Mouse (Mus musculus) intestine, embryonic 16.5 days (tissue): ENCODE results near the gene Tmem26. TPM values are rescaled to one million over a fixed set of nuclear protein-coding genes. Genes with fewer than 3 reads are reported as not detected.
A peak's percentile ranks its signal among the peaks of the same experiment; 100 is the strongest.

ENCODE experiments used
- ATAC-seq: fragments of 200-750 bp; cut with Nextera tagmentation; 2 replicates; pipeline ENCODE4 v1.8.0; 2017; ENCODE audit warnings: moderate TSS enrichment, moderate library complexity
- H3K27ac ChIP-seq: fragments of 300-500 bp; sonication (generic); 2 replicates; pipeline ENCODE4 v1.5.1; 2014; ENCODE audit warnings: mild to moderate bottlenecking, low read length
- H3K27me3 ChIP-seq: fragments of 300-500 bp; sonication (generic); replicated peaks from 2 replicates; pipeline ENCODE4 v1.6.1; 2014; ENCODE audit warnings: low read length, control low read depth, mixed read lengths; ENCODE audit not compliant: control insufficient read depth, insufficient read depth
- H3K36me3 ChIP-seq: fragments of 300-500 bp; sonication (generic); 2 replicates; pipeline ENCODE4 v1.6.1; 2014; ENCODE audit warnings: low read length, control low read depth; ENCODE audit not compliant: control insufficient read depth, insufficient read depth
- H3K4me1 ChIP-seq: fragments of 300-500 bp; sonication (generic); 2 replicates; pipeline ENCODE4 v1.6.1; 2014; ENCODE audit warnings: low read length, control low read depth, mixed read lengths; ENCODE audit not compliant: control insufficient read depth, insufficient read depth
- H3K4me2 ChIP-seq: fragments of 300-500 bp; sonication (generic); 2 replicates; pipeline ENCODE4 v1.6.1; 2014; ENCODE audit warnings: low read depth, low read length, control low read depth
- H3K4me3 ChIP-seq: fragments of 300-500 bp; sonication (generic); 2 replicates; pipeline ENCODE4 v1.5.1; 2014; ENCODE audit warnings: mild to moderate bottlenecking, low read length
- H3K9ac ChIP-seq: fragments of 300-500 bp; sonication (generic); 2 replicates; pipeline ENCODE4 v1.6.1; 2014; ENCODE audit warnings: low read depth, low read length
- H3K9me3 ChIP-seq: fragments of 300-500 bp; sonication (generic); 2 replicates; pipeline ENCODE4 v1.6.1; 2016; ENCODE audit warnings: low read length, control low read depth; ENCODE audit not compliant: control insufficient read depth
- WGBS: fragments of 180-500 bp; shearing (Covaris S2); extraction: QIAGEN DNeasy Blood & Tissue Kit; methylation state at CpG from one replicate; pipeline ENCODE4 v1.1.7; 2014; 5-methylcytosine and 5-hydroxymethylcytosine counted together
- polyA plus RNA-seq: library from polyadenylated mRNA; unstranded; fragments of >200 nt; fragmentation: Nextera tagmentation; extraction: Ambion mirVana; gene quantifications from 2 replicates; pipeline ENCODE4 v1.2.1, GENCODE M21; 2015

Gene Tmem26
- 7.6 and 8.1 TPM in 2 replicates for polyA plus RNA-seq

DNA sequence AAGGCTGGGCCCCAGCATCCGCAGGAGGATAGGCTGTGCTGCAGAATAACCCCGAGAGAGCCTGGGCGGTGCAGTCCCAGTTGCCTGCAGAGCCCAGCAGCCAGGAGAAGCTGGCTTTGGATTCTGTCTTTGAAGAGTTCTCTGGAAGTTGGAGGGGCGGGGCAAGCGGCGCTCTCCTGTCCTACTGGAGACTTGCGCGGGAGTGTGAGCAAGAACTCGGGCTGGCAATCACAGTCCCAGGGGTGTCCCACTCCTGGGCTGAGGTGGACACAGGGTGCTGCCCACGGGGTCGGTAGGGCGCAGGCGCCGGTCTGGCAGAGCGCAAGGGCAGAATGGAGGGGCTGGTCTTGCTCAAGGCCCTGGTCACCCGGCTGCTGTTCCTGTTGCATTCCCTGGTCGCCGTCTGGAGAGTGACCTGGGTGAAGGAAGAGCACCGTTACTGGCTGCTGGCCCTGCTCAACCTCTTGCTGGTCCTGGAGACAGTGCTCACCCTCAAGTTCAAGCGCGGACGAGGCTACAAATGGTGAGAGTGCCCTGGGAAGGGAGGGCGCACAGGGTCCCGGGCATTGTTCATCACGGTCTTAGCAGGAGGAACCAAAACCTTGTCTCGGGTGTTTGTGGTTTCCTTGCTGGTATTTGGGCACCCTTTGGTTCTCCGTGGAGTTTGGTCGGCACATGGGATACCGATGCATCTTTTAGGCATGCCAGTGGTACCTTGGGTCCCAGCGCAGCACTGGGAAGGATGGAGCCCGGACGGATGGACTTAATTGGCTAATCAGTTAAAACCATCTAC is at the start of gene Tmem26:
Gene Tmem26 (plus strand): TSS at position 79 of the 793 bp plus-strand sequence.
- peak within 1 kb of the TSS; percentile 93 for H3K4me2 ChIP-seq

DNA sequence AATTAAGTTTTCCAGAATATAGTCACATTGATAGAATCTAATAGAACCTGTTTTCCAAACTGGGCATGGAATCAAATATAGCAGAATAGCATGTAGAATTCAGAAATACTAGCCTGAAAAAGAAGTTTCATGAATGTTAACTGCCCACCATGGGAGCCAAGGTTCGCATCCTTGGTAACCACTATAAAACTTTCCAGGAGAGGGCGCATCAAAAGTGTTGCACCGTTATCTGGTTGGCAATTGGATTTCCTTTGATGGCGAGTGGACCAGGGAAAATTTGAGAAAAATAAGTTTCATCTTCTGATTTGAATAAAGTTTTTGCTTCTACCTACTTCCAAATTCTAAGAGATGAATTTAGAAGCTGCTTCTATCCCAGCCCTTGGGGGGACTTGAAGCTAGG is 44.8 kb upstream of the Tmem26 start:
- Histone ChIP-seq H3K27me3 (no peaks in the 10 kb centered on the region), H3K27ac (no peak overlapping the region), H3K9me3 (no peaks in the 10 kb centered on the region), H3K4me2 (no peak overlapping the region), H3K4me3 (no peak overlapping the region), H3K9ac (no peak overlapping the region), H3K36me3 (no peaks in the 10 kb centered on the region), H3K4me1 (no peaks in the 10 kb centered on the region)
- no peak for ATAC-seq
- 71% methylated on average over 4 of the region's 4 CpGs for WGBS

More for the DNA sequence above, at the start of gene Tmem26:
- Histone ChIP-seq H3K27ac (no peak within 1 kb of the TSS), H3K4me3 (peak within 1 kb of the TSS; percentile 61), H3K9ac (peak within 1 kb of the TSS; percentile 75), H3K4me1 (peaks cover 8% of the 10 kb centered on the region; the same call in 1 of the 2 replicates), H3K9me3 (no peaks in the 10 kb centered on the region), H3K27me3 (no peaks in the 10 kb centered on the region), H3K36me3 (no peaks in the 10 kb centered on the region)
- peak; percentile 81 for ATAC-seq
- WGBS, result 2% methylated on average over 32 of the region's 32 CpGs

DNA sequence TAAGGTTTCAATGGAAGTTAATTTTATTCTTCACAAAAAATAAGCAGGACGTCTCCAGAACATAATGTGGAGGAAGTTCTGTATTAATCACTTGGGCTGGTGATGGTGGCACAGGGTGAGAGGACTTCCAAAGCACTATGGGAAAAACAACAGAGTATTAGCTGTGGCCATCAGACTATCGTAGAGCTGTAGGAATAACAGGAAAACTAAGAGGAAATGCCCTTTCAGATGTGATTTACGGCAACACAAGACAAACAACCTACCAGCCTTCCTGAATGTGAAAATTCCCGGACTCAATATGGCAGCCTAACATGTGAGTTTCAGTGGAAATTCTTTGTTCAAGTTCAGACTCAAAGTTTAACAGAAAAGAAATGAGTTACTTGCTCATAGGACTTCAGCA is 42.2 kb upstream of the Tmem26 start:
- Histone ChIP-seq H3K9ac (no peak overlapping the region), H3K4me2 (no peak overlapping the region), H3K4me1 (no peaks in the 10 kb centered on the region), H3K27ac (no peak overlapping the region), H3K4me3 (no peak overlapping the region), H3K36me3 (no peaks in the 10 kb centered on the region), H3K9me3 (no peaks in the 10 kb centered on the region), H3K27me3 (no peaks in the 10 kb centered on the region)
- ATAC-seq, result no peak
- WGBS, result 67% methylated on average over 4 of the region's 4 CpGs

DNA sequence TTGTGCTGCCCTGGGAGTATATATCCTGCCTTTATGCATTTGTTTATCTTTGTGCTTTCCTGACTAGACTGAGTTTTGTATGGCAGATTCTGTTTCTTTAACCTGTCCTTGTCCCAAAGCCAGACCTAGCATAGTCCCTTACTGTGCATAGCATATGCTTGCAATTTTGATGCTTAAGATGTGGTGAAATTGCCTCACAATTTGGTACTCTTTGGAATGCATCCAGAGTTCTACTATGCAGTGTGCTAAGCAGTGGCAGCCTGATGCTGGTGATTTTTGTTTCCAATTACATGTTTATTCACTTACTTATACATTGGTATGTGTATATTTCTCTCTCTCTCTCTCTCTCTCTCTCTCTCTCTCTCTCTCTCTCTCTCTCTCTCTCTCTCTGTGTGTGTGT is 37.9 kb upstream of the Tmem26 start:
- no peaks in the 10 kb centered on the region for H3K4me1 ChIP-seq

DNA sequence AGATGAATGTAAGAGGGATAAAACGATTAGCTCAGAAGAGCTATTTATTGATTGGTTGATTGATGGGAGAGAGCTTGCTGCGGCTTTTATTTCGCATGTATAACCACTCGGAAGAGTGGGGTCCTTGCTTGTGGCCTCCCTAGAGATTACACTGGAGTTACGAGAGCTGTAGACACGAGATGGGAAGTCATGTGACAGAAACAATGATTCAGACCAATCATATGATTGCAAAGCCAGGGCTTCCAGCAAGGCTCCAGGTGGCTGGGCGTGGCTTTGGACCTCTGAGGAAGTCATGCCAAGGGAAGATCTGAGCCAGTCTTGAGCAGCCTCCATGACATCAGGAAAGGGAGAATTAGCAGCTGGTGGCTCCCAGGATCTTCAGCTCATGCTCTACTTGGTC is 32.3 kb upstream of the Tmem26 start:
- H3K27ac ChIP-seq, result peak overlapping the region; percentile 11; the same call in 1 of the 2 replicates
- H3K4me3 ChIP-seq, result no peak overlapping the region
- no peaks in the 10 kb centered on the region for H3K36me3 ChIP-seq
- H3K4me2 ChIP-seq, result no peak overlapping the region
- H3K27me3 ChIP-seq, result no peaks in the 10 kb centered on the region
- ATAC-seq, result no peak
- 0 out of 2 replicates have a peak, but pooled peaks cover 5% of the 10 kb centered on the region for H3K4me1 ChIP-seq
- no peak overlapping the region for H3K9ac ChIP-seq
- no peaks in the 10 kb centered on the region for H3K9me3 ChIP-seq
- WGBS, result 66% methylated on average over 7 of the region's 7 CpGs

More for the DNA sequence above, 37.9 kb upstream of the Tmem26 start:
- Histone ChIP-seq H3K9me3 (no peaks in the 10 kb centered on the region), H3K36me3 (no peaks in the 10 kb centered on the region), H3K4me3 (no peak overlapping the region), H3K27me3 (no peaks in the 10 kb centered on the region), H3K4me2 (no peak overlapping the region), H3K27ac (no peak overlapping the region), H3K9ac (no peak overlapping the region)
- ATAC-seq, result no peak

DNA sequence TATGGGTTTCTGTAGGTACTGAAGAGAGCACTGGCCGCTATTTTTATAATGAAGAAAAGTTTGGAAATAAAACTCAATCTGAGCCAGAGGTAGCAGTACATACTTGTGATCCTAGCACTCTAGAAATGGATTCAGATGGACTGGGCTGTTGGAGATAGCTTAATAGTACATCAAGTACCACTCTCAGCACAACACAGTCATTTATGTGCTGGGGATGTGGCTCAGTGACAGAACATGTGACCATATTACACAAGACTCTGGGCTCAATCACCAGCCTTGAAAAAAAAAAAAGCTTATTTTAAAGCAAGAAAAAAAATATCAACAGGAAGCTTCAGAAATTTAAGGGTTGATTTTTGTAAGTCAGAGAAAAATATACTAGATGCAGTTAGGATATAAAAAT is 31.0 kb upstream of the Tmem26 start:
- H3K4me2 ChIP-seq, result no peak overlapping the region
- no peak overlapping the region for H3K9ac ChIP-seq
- H3K9me3 ChIP-seq, result no peaks in the 10 kb centered on the region
- WGBS, result 94% methylated on average over 1 of the region's 1 CpGs
- ATAC-seq, result no peak
- H3K27me3 ChIP-seq, result no peaks in the 10 kb centered on the region
- H3K36me3 ChIP-seq, result no peaks in the 10 kb centered on the region
- H3K27ac ChIP-seq, result no peak overlapping the region
- 0 out of 2 replicates have a peak, but pooled peaks cover 5% of the 10 kb centered on the region for H3K4me1 ChIP-seq
- H3K4me3 ChIP-seq, result no peak overlapping the region

DNA sequence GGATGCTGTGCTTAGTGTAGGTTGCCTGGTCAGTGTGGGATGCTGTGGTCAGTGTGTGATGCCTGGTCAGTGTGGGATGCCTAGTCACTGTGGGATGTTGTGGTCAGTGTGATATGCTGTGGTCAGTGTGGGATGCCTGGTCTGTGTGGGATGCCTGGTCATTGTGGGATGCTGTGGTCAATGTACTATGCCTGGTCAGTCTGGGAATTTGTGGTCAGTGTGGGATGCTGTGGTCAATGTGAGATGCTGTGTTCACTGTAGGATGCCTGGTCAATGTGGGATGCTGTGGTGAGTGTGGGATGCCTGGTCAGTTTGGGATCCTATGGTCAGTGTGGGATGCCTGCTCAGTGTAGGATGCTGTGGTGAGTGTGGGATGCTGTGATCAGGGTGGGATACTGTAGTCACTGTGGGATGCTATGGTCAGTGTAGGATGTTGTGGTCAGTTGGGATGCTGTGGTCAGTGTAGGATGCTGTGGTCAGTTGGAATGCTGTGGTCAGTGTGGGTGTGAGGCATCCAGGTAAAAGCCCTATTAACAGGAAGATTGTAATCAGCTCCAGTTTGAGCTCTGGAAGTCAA is 27.6 kb upstream of the Tmem26 start:
- H3K27ac ChIP-seq, result no peak overlapping the region
- no peak overlapping the region for H3K4me2 ChIP-seq
- H3K4me1 ChIP-seq, result 0 out of 2 replicates have a peak, but pooled peaks cover 5% of the 10 kb centered on the region
- H3K9ac ChIP-seq, result no peak overlapping the region
- no peak for ATAC-seq
- H3K4me3 ChIP-seq, result no peak overlapping the region
- H3K27me3 ChIP-seq, result no peaks in the 10 kb centered on the region
- H3K9me3 ChIP-seq, result no peaks in the 10 kb centered on the region
- H3K36me3 ChIP-seq, result no peaks in the 10 kb centered on the region

DNA sequence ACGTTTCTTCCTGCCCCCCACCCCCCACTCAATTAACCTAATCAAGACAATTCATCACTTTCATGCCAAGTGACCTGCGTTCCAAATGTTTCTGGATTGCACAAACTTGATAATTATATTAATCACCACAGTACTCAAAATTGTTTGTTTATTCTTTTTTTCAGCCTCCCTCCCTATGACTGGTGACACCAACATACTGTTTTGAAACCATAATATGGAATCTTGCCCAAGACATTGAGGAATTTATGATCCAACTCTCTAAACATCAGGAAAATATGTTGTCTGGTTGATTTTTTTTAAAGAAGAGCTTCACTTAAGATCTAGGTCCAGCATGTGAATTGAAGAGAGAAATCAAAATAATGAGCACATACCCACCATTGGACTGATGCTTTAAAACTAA is 19.2 kb upstream of the Tmem26 start:
- H3K4me3 ChIP-seq, result no peak overlapping the region
- ATAC-seq, result no peak
- H3K27ac ChIP-seq, result no peak overlapping the region
- no peaks in the 10 kb centered on the region for H3K4me1 ChIP-seq
- 75% methylated on average over 2 of the region's 2 CpGs for WGBS
- H3K36me3 ChIP-seq, result no peaks in the 10 kb centered on the region
- H3K4me2 ChIP-seq, result no peak overlapping the region
- H3K9ac ChIP-seq, result no peak overlapping the region
- H3K27me3 ChIP-seq, result no peaks in the 10 kb centered on the region
- H3K9me3 ChIP-seq, result no peaks in the 10 kb centered on the region

DNA sequence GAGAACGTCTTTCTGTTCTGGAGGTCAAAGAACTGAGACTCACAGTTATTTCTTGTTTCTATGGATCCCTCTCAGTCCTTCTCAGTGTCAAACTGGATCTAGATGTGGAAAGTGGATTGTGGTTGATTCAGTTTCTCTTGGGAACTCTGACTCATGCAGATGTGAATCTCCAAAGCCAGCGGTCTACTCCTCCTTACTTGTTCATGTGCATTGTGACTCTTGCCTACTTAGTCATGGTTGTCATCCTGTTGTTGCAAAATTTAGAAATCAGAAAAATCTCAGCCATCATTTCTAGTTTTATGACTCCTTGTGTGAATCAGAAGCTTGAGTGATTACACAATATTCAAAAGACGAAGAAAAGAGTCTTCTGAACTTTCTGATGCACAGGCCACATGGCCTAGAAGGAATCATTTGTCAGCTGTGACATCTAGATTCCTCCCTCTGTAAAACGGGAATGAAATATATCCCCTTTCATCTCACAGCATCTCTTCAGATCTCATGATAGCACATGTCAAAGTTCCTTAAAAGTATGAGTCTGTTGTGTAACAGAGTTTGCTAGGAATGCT is 17.9 kb upstream of the Tmem26 start:
- no peak overlapping the region for H3K4me2 ChIP-seq
- no peak overlapping the region for H3K9ac ChIP-seq

More for the DNA sequence above, 17.9 kb upstream of the Tmem26 start:
- no peak for ATAC-seq
- Histone ChIP-seq H3K27ac (no peak overlapping the region), H3K4me1 (no peaks in the 10 kb centered on the region), H3K27me3 (no peaks in the 10 kb centered on the region), H3K36me3 (no peaks in the 10 kb centered on the region), H3K9me3 (no peaks in the 10 kb centered on the region), H3K4me3 (no peak overlapping the region)
- 75% methylated on average over 4 of the region's 4 CpGs for WGBS
